Mouse (Mus musculus) ES-E14 (cell line): ENCODE results near the gene Samd9l.

ENCODE experiments used
- CHD2 ChIP-seq: IDR thresholded peaks from 2 replicates; pipeline ENCODE4 v1.6.1; 2014; ENCODE audit warnings: mild to moderate bottlenecking, low read depth, low read length, inconsistent platforms
- HCFC1 ChIP-seq: IDR thresholded peaks from 2 replicates; pipeline ENCODE4 v1.6.1; 2012; ENCODE audit warnings: low read length, inconsistent platforms, borderline replicate concordance; ENCODE audit not compliant: insufficient read depth
- ZC3H11A ChIP-seq: IDR thresholded peaks from 2 replicates; pipeline ENCODE4 v1.6.1; 2012; ENCODE audit warnings: low read depth, mild to moderate bottlenecking, inconsistent platforms, low read length, borderline replicate concordance
- ZNF384 ChIP-seq: IDR thresholded peaks from 2 replicates; pipeline ENCODE4 v1.6.1; 2012; ENCODE audit warnings: low read depth, low read length, inconsistent platforms

- TF ChIP-seq ZC3H11A (no peak), CHD2 (no peak), HCFC1 (no peak), ZNF384 (no peak)
Observed at GRCm38 (mm10) chr6:3369527-3369926, 29.8 kb downstream of the Samd9l start.
